Mouse (Mus musculus) forebrain, postnatal 0 days (tissue): ENCODE data around the gene Apopt1. TPM values are rescaled to one million over a fixed set of nuclear protein-coding genes. Genes with fewer than 3 reads are reported as not detected.

Experiments
- ATAC-seq: fragments of 200-750 bp; cut with Nextera tagmentation; 2 replicates; pipeline ENCODE4 v1.8.0; 2017; ENCODE audit warnings: mild to moderate bottlenecking, moderate library complexity
- DNase-seq: peaks from one replicate; pipeline ENCODE4 v3.0.0-alpha.2; 2015
- H3K27ac ChIP-seq: fragments of 300-500 bp; sonication (generic); 2 replicates; pipeline ENCODE4 v1.5.1; 2014; ENCODE audit warnings: low read depth, mild to moderate bottlenecking, antibody characterized with exemption, low read length, moderate library complexity, mixed read lengths
- H3K27me3 ChIP-seq: fragments of 300-500 bp; sonication (generic); 2 replicates; pipeline ENCODE4 v1.6.1; 2014; ENCODE audit warnings: mild to moderate bottlenecking, low read length, mixed read lengths; ENCODE audit not compliant: insufficient read depth
- H3K36me3 ChIP-seq: fragments of 300-500 bp; sonication (generic); 2 replicates; pipeline ENCODE4 v1.6.1; 2014; ENCODE audit warnings: mild to moderate bottlenecking, moderate library complexity; ENCODE audit not compliant: insufficient read depth
- H3K4me1 ChIP-seq: fragments of 300-500 bp; sonication (generic); 2 replicates; pipeline ENCODE4 v1.6.1; 2014; ENCODE audit warnings: antibody characterized with exemption; ENCODE audit not compliant: insufficient read depth
- H3K4me2 ChIP-seq: fragments of 300-500 bp; sonication (generic); 2 replicates; pipeline ENCODE4 v1.6.1; 2014; ENCODE audit warnings: low read depth, mild to moderate bottlenecking, moderate library complexity
- H3K4me3 ChIP-seq: fragments of 300-500 bp; sonication (generic); 2 replicates; pipeline ENCODE4 v1.5.1; 2014; ENCODE audit warnings: low read depth, low read length, mixed read lengths
- H3K9ac ChIP-seq: fragments of 300-500 bp; sonication (generic); 2 replicates; pipeline ENCODE4 v1.6.1; 2014; ENCODE audit warnings: mild to moderate bottlenecking
- H3K9me3 ChIP-seq: fragments of 300-500 bp; sonication (generic); 2 replicates; pipeline ENCODE4 v1.6.1; 2016; ENCODE audit warnings: low read length
- CTCF ChIP-seq: sonication (generic); IDR thresholded peaks from 2 replicates; pipeline ENCODE4 v1.5.1; 2016; ENCODE audit warnings: antibody characterized with exemption, control low read depth, low read depth
- WGBS: fragments of 180-500 bp; shearing (Covaris S2); extraction: QIAGEN DNeasy Blood & Tissue Kit; methylation state at CpG from one replicate; pipeline ENCODE4 v1.1.7; 2014; 5-methylcytosine and 5-hydroxymethylcytosine counted together
- polyA plus RNA-seq: library from polyadenylated mRNA; unstranded; fragments of >200 nt; fragmentation: Nextera tagmentation; extraction: Ambion mirVana; gene quantifications from 2 replicates; pipeline ENCODE4 v1.2.1, GENCODE M21; 2015
- total RNA-seq: library from RNA; depleted of rRNA; stranded (reverse); fragments of >200 nt; gene quantifications from 2 replicates; pipeline ENCODE4 v1.2.3, GENCODE M21; 2014

Apopt1 gene
- total and polyA plus RNA-seq, 2 experiments from 2014 or later, result 27.8 to 59.8 TPM

DNA sequence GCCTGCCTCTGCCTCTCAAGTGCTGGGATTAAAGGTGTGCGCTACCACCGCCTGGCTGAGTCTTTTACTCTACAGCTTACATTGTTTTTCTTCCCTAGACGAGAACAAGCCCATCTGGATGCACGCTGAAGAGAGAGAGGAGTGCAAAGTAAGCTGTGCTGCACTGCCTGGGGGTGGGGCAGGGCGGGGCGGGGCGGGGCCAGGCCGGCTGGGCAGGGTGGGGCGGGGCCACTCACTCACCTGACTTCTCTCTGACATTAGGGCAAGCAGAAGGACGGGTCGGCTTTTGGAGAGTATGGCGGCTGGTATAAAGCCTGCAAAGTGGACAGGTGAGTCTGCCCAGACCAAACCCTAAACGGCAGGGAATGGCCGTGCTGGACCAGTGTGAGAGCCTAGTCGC lies 72.1 kb downstream of the Apopt1 start:
- H3K4me1 ChIP-seq, result no peaks in the 10 kb centered on the region
- no peak for TF ChIP-seq CTCF
- H3K27me3 ChIP-seq, result no peaks in the 10 kb centered on the region
- H3K4me2 ChIP-seq, result no peak overlapping the region
- H3K27ac ChIP-seq, result no peak overlapping the region
- DNase-seq (no peak), ATAC-seq (no peak)
- H3K36me3 ChIP-seq, result peaks cover 91% of the 10 kb centered on the region
- no peak overlapping the region for H3K4me3 ChIP-seq
- no peaks in the 10 kb centered on the region for H3K9me3 ChIP-seq
- H3K9ac ChIP-seq, result no peak overlapping the region
- WGBS, result 70% methylated on average over 14 of the region's 15 CpGs

DNA sequence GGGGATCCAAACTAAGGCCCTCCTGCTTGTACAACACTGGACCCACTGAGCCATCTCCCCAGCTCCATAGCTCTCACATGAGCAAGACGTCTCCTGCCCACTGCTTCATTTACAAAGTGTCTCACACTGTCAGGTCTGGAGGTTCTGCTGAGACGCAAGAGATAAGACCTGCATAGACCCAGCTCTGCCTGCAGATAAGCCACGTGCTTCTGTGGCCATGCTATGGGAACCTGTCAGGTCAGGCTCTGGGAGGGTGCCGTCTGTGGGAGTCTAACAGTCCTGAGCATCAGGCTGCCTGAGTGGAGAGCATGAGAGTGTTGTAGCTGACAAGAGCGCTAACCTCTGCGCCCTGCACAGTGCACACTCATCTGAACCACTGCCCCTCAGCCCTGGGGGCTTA lies 74.0 kb downstream of the Apopt1 start:
- no peak for TF ChIP-seq CTCF
- no peaks in the 10 kb centered on the region for H3K9me3 ChIP-seq
- H3K36me3 ChIP-seq, result peaks cover 85% of the 10 kb centered on the region
- no peaks in the 10 kb centered on the region for H3K27me3 ChIP-seq
- 92% methylated on average over 6 of the region's 6 CpGs for WGBS
- H3K4me3 ChIP-seq, result no peak overlapping the region
- DNase-seq (no peak), ATAC-seq (no peak)
- no peak overlapping the region for H3K27ac ChIP-seq
- no peak overlapping the region for H3K9ac ChIP-seq
- no peaks in the 10 kb centered on the region for H3K4me1 ChIP-seq
- H3K4me2 ChIP-seq, result no peak overlapping the region

DNA sequence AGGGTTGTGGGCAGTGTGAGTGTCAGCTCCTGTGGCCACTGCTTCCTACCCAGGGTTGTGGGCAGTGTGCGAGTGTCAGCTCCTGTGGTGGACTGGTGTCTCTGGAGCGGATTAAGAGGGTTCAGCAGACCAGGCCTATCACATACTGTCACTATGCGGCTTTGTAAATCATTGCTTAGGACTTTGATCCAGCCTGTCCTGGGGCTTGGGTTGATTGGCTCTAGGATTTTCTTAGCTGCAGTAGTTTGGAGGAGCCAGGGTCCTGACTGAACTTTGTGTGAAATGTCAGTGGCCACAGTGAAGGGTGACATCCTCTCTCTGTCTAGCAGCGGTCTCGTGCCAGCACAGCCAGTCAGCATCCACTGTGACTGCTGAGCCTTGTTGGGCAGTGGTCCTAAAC lies 77.0 kb downstream of the Apopt1 start:
- Histone ChIP-seq H3K27ac (no peak overlapping the region), H3K9me3 (no peaks in the 10 kb centered on the region), H3K36me3 (peaks cover 77% of the 10 kb centered on the region), H3K27me3 (no peaks in the 10 kb centered on the region), H3K4me1 (no peaks in the 10 kb centered on the region), H3K4me2 (no peak overlapping the region), H3K9ac (no peak overlapping the region), H3K4me3 (no peak overlapping the region)
- ATAC-seq, result no peak
- 95% methylated on average over 5 of the region's 5 CpGs for WGBS
- DNase-seq, result no peak
- no peak for TF ChIP-seq CTCF

DNA sequence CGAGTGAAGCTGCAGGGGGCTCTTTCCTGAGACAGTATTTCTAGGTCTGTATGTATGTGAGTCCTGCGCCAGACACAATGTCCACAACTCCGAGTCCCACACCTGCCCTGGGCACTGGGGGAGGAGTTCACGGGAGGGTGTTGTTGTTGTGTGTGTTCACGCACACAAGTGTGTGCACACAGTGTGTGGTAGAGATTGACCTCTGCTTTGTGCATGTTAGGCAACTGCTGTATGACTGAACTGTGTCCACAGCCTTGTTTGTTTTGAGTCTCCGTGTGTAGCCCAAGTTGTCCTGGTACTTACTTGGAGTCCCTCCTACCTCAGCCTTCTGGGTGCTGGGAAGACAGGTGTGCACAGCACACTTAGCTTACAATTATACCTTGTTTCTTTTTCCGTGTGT lies 77.6 kb downstream of the Apopt1 start:
- DNase-seq (no peak), ATAC-seq (no peak)
- Histone ChIP-seq H3K4me3 (no peak overlapping the region), H3K9ac (no peak overlapping the region), H3K4me1 (no peaks in the 10 kb centered on the region), H3K4me2 (no peak overlapping the region), H3K27me3 (no peaks in the 10 kb centered on the region), H3K27ac (no peak overlapping the region), H3K9me3 (no peaks in the 10 kb centered on the region), H3K36me3 (peaks cover 77% of the 10 kb centered on the region)
- no peak for TF ChIP-seq CTCF
- WGBS, result 91% methylated on average over 7 of the region's 7 CpGs

DNA sequence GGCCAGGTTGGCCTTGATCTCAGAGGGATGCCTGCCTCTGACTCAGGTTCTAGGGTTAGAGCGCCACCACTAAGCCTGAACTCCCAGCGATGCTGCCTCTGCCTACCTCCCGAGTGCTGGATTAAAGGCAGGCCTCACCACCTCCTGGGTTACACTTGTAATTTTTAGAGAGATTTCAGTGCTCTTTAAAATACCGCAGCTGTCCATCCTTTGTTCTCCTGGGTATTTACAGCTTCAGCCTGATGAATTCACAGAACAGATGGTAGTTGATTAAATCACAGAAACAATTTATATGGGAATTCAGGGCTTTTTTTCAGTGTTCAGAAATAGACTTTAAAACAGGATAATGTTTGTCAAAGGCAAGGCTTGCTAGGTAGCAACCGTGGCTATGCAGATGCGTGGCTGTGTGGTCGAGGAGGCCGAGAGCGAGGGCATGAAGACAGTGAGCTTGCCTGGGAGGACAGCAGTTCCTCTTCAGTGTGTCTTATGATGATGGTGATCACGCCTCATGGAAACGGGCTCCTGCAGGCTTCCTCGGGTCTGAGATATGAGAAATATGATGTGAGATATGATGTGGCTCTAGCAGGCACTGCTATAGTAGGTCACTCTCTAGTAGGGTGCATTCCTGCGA lies 78.5 kb downstream of the Apopt1 start:
- 76% methylated on average over 13 of the region's 13 CpGs for WGBS
- H3K27me3 ChIP-seq, result no peaks in the 10 kb centered on the region
- H3K4me1 ChIP-seq, result no peaks in the 10 kb centered on the region
- H3K4me3 ChIP-seq, result no peak overlapping the region
- ATAC-seq, result peak; percentile 26; the same call in 1 of the 2 replicates
- no peak overlapping the region for H3K9ac ChIP-seq
- H3K27ac ChIP-seq, result peak overlapping the region; percentile 62; the same call in 1 of the 2 replicates
- no peak for DNase-seq
- no peak overlapping the region for H3K4me2 ChIP-seq
- H3K36me3 ChIP-seq, result peaks cover 77% of the 10 kb centered on the region
- no peak for TF ChIP-seq CTCF
- H3K9me3 ChIP-seq, result no peaks in the 10 kb centered on the region

DNA sequence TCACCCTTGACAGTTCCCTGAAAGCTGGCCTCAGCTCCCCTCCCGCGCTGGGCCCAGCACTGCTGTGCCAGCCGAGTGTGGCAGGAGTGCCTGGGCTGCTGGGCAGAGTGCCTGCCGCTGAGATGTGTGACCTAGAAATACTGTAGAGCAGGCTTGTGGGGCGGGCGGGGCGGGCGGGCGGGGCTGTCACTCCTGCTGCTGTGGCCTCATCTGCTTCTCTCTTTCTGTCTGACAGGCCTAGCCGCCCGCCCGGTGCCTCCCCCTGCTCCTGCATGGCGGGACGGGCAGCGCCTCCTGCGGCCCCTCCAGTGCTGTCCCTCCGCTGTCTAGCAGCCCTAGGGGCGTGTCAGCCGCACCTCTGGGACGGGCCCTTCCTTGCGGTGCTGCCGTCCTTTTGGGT lies 81.0 kb downstream of the Apopt1 start:
- ATAC-seq, result no peak
- Histone ChIP-seq H3K4me2 (no peak overlapping the region), H3K27ac (no peak overlapping the region), H3K4me1 (no peaks in the 10 kb centered on the region), H3K27me3 (no peaks in the 10 kb centered on the region), H3K9ac (no peak overlapping the region), H3K9me3 (no peaks in the 10 kb centered on the region), H3K36me3 (peaks cover 78% of the 10 kb centered on the region), H3K4me3 (no peak overlapping the region)
- no peak for TF ChIP-seq CTCF
- WGBS, result 89% methylated on average over 22 of the region's 22 CpGs
- DNase-seq, result no peak

DNA sequence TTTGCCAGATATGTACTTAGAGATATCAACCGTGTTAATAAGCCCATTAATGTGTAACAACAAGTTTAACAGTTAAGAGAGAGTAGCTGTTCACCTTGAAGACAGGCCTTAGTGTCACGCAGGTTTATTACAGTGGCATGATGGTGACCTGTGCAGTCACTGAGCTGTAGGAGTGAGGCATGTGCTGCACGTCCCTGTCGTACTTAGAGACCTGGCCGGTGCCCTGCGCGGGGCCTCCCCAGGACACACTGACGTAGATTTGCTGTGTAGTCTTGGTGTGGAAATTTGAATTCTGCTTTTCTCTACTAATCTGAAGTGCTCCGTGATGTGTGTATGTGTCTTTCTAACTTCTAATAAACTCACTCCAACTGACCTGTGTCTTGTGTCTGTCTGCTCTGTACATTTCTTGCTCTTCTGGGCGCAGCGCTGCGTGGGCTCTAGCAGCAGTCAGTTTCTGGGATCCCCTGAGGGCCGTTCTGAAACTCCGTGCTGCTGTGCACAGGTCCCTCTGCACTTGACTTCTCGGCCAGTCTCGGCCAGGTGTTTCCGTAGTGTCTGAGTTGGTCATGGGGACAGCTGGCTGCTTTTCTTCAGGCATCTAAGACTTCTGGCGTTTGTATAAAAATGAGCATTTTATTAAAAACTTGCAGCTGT lies 81.6 kb downstream of the Apopt1 start:
- 96% methylated on average over 18 of the region's 18 CpGs for WGBS

More for the DNA sequence above, 81.6 kb downstream of the Apopt1 start:
- H3K4me1 ChIP-seq, result no peaks in the 10 kb centered on the region
- H3K4me2 ChIP-seq, result no peak overlapping the region
- TF ChIP-seq CTCF, result no peak
- no peaks in the 10 kb centered on the region for H3K27me3 ChIP-seq
- no peak for DNase-seq
- no peaks in the 10 kb centered on the region for H3K9me3 ChIP-seq
- H3K4me3 ChIP-seq, result no peak overlapping the region
- peaks cover 76% of the 10 kb centered on the region for H3K36me3 ChIP-seq
- no peak for ATAC-seq
- H3K27ac ChIP-seq, result no peak overlapping the region
- no peak overlapping the region for H3K9ac ChIP-seq
